Mouse (Mus musculus) layer of hippocampus, adult 8-10 months (tissue): ENCODE data around the gene Cldn12. TPM values are rescaled to one million over a fixed set of nuclear protein-coding genes. Genes with fewer than 3 reads are reported as not detected.

Experiments
- DNase-seq, 2 experiments: peaks; one replicate each; pipeline ENCODE4 v3.0.0; 2022; ENCODE audit warnings: low spot score in 2 of 2
- total RNA-seq, 4 experiments: library from RNA; stranded (reverse); gene quantifications; 2 replicates each; pipeline ENCODE4 v1.2.4; 2022

Gene Cldn12
- total RNA-seq, 4 experiments from 2014 or later: 25.1 to 33.0 (median 28.2) TPM

DNA sequence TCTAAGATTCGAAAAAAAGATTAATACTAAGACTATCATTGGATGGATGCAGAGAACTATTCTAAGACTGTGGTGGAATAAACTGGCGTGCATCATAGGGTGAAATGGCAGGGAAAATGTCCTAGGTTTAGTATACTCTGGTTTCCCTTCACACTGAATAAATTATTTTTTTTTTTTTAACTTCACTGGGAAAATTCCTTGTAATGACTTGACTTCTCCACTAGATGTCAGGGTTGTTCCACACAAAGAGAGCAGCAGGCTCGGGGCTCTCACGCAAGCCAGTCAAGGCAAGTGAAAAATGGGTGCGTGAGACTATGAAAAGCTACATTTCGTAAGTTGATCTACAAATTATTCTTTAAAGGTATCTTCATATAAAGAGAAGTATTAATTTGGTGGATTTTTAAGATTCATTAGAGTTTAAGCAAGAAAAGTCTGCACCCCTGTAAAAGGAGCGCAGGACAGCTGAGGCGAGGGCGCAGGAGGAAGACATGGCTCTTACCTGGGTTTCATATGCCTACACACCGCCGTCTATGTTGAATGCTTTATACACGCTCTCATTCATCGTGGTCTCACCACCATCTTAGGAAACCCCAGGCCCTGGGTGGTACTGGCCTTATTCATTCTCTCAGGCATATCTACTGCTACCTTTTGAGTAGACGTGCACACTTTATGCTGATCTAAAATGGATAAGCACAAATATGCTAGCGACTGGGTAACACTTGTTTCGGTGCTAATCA lies 20.3 kb downstream of the Cldn12 start:
- DNase-seq: no peak

DNA sequence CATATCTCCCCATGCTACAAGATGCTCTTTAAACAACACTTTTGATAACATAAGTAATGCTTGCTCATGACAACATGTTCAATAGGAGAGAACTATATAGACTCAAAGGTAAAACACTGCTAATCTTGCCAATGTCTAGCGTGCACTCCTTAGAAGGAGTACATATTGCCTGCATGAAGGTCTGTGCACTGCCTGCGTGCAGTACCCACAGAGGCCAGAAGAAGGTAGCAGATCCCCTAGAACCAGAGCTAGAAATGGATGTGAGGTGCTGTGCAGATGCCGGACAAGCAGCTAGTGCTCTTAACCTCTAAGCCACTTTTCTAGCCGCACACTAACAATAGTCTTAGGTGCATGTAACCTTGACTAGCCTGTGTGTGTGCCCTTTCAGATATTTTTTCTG lies 22.6 kb downstream of the Cldn12 start:
- DNase-seq: no peak

DNA sequence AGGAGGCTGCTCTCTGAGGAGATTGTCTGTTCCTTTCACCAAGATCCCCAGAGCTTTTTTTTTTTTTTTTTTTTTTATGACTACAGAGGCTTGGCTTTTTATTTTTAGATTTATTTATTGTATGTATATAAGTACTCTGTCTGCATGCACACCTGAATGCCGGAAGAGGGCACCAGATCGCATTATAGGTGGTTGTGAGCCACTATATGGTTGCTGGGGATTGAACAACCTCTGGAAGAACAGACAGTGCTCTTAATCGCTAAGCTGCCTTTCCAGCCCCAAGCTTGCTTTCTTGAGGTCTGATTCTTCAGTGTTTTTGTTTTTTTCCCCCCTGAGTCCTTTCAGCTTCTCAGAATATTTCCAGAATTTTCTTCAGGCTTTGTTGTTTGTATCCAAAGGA lies 28.7 kb downstream of the Cldn12 start:
- no peak for DNase-seq

DNA sequence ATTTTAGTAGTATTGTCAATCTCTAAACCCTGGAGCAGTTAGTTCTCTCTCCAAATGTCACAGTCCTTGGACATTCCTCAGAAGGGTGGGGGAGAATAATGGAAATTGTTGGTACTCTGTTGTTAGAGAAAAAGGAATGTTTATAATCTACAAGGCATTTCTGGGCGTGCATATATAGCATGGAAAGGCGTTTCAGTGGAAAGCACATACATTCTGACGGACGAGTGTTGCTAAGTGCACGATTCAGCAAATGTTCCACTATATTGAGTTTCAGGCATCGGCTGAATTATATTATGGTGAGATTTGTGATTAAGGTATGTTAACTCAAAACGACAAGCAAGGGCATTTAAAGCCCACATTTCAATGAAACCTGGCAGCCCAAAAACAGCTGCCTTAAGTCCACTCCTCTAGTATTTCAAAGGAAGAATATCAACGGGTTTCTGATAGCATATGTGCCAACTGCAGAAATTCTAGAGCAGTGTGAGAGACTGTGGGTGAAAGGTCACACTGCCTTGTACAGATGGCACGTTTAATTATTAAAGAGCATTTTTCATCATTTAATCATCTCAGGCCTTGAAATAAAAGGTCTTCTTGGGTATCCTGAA lies 31.4 kb downstream of the Cldn12 start:
- no peak for DNase-seq

DNA sequence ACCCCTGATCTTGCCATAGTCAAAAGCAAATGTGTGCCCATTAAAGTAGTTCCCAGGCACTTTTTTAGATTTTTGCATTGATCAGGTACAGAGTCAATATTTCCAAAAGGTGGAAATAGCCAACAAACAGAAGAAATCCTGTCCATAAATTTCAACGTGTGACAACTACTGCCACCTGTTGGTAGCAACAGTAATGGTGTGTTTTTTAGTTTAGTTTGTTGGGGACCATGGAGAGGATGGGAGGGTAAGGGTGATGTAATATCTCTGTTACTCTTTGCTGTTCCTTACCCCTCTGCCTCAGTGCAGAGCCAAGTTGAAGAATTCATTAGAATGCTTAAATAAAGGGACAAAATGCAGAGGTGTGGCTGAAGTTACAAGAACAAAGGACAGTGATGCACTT lies 33.1 kb downstream of the Cldn12 start:
- DNase-seq: peak in 1 of 2 experiments; percentile 22

DNA sequence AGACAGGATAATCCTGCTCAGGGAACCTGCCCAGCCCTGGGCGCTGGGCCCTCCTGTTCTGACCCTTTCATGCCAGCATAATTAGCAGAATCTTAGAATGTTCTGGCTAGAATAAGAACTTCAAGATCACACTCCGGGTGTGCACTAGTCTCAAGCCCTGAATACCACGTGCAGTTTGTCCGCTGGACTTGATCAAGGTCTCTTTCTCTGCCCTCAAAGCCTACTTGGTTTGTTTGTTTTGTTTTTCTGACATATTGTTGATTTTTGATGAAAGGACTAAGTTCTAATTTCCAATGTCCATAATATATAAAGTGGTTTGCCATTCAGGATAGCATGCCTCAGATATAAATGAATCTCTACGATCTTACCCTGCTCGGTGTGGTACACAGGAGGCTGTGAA lies 35.7 kb downstream of the Cldn12 start, which contains the start of gene 1700015F17Rik:
Gene 1700015F17Rik, minus strand, starts transcription at position 101 of the 400 bp plus-strand sequence.
- no peak for DNase-seq

DNA sequence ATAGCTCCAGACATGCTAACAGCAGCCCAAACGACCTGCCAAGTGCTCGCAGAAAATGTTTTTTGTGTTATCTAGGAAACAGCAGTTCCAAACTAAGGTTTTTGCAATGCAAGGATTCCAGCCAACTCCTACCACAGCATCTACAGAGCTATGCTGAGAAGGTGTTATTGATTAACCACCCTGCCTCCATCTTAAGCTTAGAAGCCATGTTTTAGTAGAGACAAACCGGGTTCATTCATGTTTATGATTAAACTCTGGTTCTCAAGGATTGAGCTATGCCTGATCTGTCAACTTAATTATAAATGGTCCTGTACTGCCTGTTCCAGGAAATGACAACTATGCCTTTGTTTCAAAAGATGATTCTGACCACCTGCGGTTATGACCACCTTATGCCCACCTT lies 38.6 kb downstream of the Cldn12 start:
- DNase-seq: no peak

DNA sequence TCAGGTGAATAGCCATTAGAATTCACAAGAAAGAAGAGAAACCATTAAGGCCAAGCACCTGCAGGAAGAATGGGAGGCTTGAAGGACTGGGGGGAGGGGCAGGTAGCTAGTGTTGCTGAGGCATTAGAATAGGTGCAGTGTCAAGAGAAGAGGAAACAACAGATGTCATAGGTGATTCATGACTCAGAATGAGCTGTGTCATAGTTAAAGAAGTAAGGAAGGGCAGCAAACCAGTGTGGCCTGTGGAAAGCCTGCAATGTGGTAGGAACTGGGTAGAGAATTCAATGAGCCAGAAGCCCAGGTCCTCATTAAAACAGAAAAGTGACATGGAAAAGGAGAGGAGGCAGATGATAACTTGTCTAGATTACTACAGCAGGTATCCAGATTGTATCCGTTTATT lies 49.5 kb downstream of the Cldn12 start:
- DNase-seq: no peak

Other genes starting within 250 kb of the Cldn12 start
- gene Cdk14, start 94.6 kb downstream of the Cldn12 start, total RNA-seq: 100 to 1,000 TPM; 243 to 267 (median 257) TPM
- under 1 TPM in 1 of 4 experiments, not detected in 3; 0.64 TPM for gene 1700015F17Rik, start 35.8 kb downstream of the Cldn12 start, total RNA-seq
- 10 to 100 TPM in 3 of 4 experiments, 1 to 10 TPM in 1; 8.1 to 14.7 (median 11.0) TPM for gene Gtpbp10, start 44.6 kb upstream of the Cldn12 start, total RNA-seq
- not detected for gene Gm8773, start 58.8 kb upstream of the Cldn12 start, total RNA-seq
- 10 to 100 TPM; 12.4 to 25.5 (median 17.5) TPM for gene Cfap69, start 149.3 kb upstream of the Cldn12 start, total RNA-seq
- gene Steap2, start 179.6 kb upstream of the Cldn12 start, total RNA-seq: 1 to 10 TPM; 5.3 to 5.9 (median 5.5) TPM
- under 1 TPM in 2 of 4 experiments, not detected in 2; 0.58 to 0.73 TPM for gene Steap1, start 234.4 kb upstream of the Cldn12 start, total RNA-seq